Mouse (Mus musculus): Measurements from ENCODE around the gene Zc2hc1b. TPM values are rescaled to one million over a fixed set of nuclear protein-coding genes. Genes with fewer than 3 reads are reported as not detected.

Gene Zc2hc1b
- polyA plus RNA-seq (2015; fragmentation: Nextera tagmentation; extraction: Ambion mirVana), result not detected in 2 replicates

GRCm38 (mm10) chr10:13177973-13178624, at the start of gene Zc2hc1b:
Gene Zc2hc1b, minus strand, starts transcription at chr10:13178023.
- Histone ChIP-seq H3K4me2 (ENCODE audit: low read length) (no peak within 1 kb of the TSS), H3K9me3 (replicated peaks; ENCODE audit: control insufficient read depth, low read length, poor library complexity, severe bottlenecking) (no peaks in the 10 kb centered on the region), H3K4me1 (ENCODE audit: control insufficient read depth, insufficient read depth, low read length) (no peaks in the 10 kb centered on the region), H3K27me3 (ENCODE audit: control insufficient read depth, insufficient read depth, low read depth, low read length) (no peaks in the 10 kb centered on the region), H3K4me3 (ENCODE audit: low read depth, low read length) (no peak within 1 kb of the TSS), H3K9ac (ENCODE audit: low read depth, low read length) (no peak within 1 kb of the TSS), H3K36me3 (ENCODE audit: control insufficient read depth, insufficient read depth, low read length) (peaks cover 47% of the 10 kb centered on the region), H3K27ac (ENCODE audit: low read length) (no peak within 1 kb of the TSS)
- 58% methylated on average over 7 of the region's 7 CpGs for WGBS
- no peak for ATAC-seq

- Histone ChIP-seq H3K9me3 (replicated peaks; ENCODE audit: control insufficient read depth, low read length, poor library complexity, severe bottlenecking) (no peaks in the 10 kb centered on the region), H3K4me3 (ENCODE audit: low read depth, low read length) (no peak overlapping the region), H3K4me1 (ENCODE audit: control insufficient read depth, insufficient read depth, low read length) (no peaks in the 10 kb centered on the region), H3K4me2 (ENCODE audit: low read length) (no peak overlapping the region), H3K36me3 (ENCODE audit: control insufficient read depth, insufficient read depth, low read length) (no peaks in the 10 kb centered on the region), H3K27ac (ENCODE audit: low read length) (no peak overlapping the region), H3K9ac (ENCODE audit: low read depth, low read length) (no peak overlapping the region), H3K27me3 (ENCODE audit: control insufficient read depth, insufficient read depth, low read depth, low read length) (no peaks in the 10 kb centered on the region)
- 85% methylated on average over 7 of the region's 7 CpGs for WGBS
- no peak for ATAC-seq
Observed at GRCm38 (mm10) chr10:13225377-13226063, 47.7 kb upstream of the Zc2hc1b start.

GRCm38 (mm10) chr10:13222135-13222534, 44.3 kb upstream of the Zc2hc1b start:
- WGBS, result 93% methylated on average over 3 of the region's 3 CpGs
- no peak for ATAC-seq

GRCm38 (mm10) chr10:13220061-13220460, 42.2 kb upstream of the Zc2hc1b start:
- WGBS, result 71% methylated on average over 1 of the region's 1 CpGs
- ATAC-seq, result no peak
- no peak overlapping the region for H3K4me3 ChIP-seq (ENCODE audit: low read depth, low read length)

More at GRCm38 (mm10) chr10:13222135-13222534, 44.3 kb upstream of the Zc2hc1b start:
- Histone ChIP-seq H3K9me3 (replicated peaks; ENCODE audit: control insufficient read depth, low read length, poor library complexity, severe bottlenecking) (no peaks in the 10 kb centered on the region), H3K4me3 (ENCODE audit: low read depth, low read length) (no peak overlapping the region), H3K4me1 (ENCODE audit: control insufficient read depth, insufficient read depth, low read length) (no peaks in the 10 kb centered on the region), H3K4me2 (ENCODE audit: low read length) (no peak overlapping the region), H3K9ac (ENCODE audit: low read depth, low read length) (no peak overlapping the region), H3K27ac (ENCODE audit: low read length) (no peak overlapping the region), H3K27me3 (ENCODE audit: control insufficient read depth, insufficient read depth, low read depth, low read length) (no peaks in the 10 kb centered on the region), H3K36me3 (ENCODE audit: control insufficient read depth, insufficient read depth, low read length) (no peaks in the 10 kb centered on the region)

GRCm38 (mm10) chr10:13213956-13214355, 36.1 kb upstream of the Zc2hc1b start:
- no peak for ATAC-seq
- no peaks in the 10 kb centered on the region for H3K36me3 ChIP-seq (ENCODE audit: control insufficient read depth, insufficient read depth, low read length)
- H3K27me3 ChIP-seq (ENCODE audit: control insufficient read depth, insufficient read depth, low read depth, low read length), result no peaks in the 10 kb centered on the region
- no peak overlapping the region for H3K9ac ChIP-seq (ENCODE audit: low read depth, low read length)
- H3K9me3 ChIP-seq (replicated peaks; ENCODE audit: control insufficient read depth, low read length, poor library complexity, severe bottlenecking), result no peaks in the 10 kb centered on the region
- no peaks in the 10 kb centered on the region for H3K4me1 ChIP-seq (ENCODE audit: control insufficient read depth, insufficient read depth, low read length)
- H3K4me2 ChIP-seq (ENCODE audit: low read length), result no peak overlapping the region
- WGBS, result 86% methylated on average over 12 of the region's 12 CpGs
- no peak overlapping the region for H3K27ac ChIP-seq (ENCODE audit: low read length)
- no peak overlapping the region for H3K4me3 ChIP-seq (ENCODE audit: low read depth, low read length)

More at GRCm38 (mm10) chr10:13220061-13220460, 42.2 kb upstream of the Zc2hc1b start:
- Histone ChIP-seq H3K36me3 (ENCODE audit: control insufficient read depth, insufficient read depth, low read length) (no peaks in the 10 kb centered on the region), H3K4me2 (ENCODE audit: low read length) (no peak overlapping the region), H3K9me3 (replicated peaks; ENCODE audit: control insufficient read depth, low read length, poor library complexity, severe bottlenecking) (no peaks in the 10 kb centered on the region), H3K9ac (ENCODE audit: low read depth, low read length) (no peak overlapping the region), H3K27me3 (ENCODE audit: control insufficient read depth, insufficient read depth, low read depth, low read length) (no peaks in the 10 kb centered on the region), H3K27ac (ENCODE audit: low read length) (no peak overlapping the region), H3K4me1 (ENCODE audit: control insufficient read depth, insufficient read depth, low read length) (no peaks in the 10 kb centered on the region)

- Histone ChIP-seq H3K27me3 (ENCODE audit: control insufficient read depth, insufficient read depth, low read depth, low read length) (no peaks in the 10 kb centered on the region), H3K27ac (ENCODE audit: low read length) (no peak overlapping the region), H3K4me2 (ENCODE audit: low read length) (no peak overlapping the region), H3K9me3 (replicated peaks; ENCODE audit: control insufficient read depth, low read length, poor library complexity, severe bottlenecking) (no peaks in the 10 kb centered on the region), H3K9ac (ENCODE audit: low read depth, low read length) (no peak overlapping the region), H3K4me3 (ENCODE audit: low read depth, low read length) (no peak overlapping the region), H3K4me1 (ENCODE audit: control insufficient read depth, insufficient read depth, low read length) (no peaks in the 10 kb centered on the region), H3K36me3 (ENCODE audit: control insufficient read depth, insufficient read depth, low read length) (no peaks in the 10 kb centered on the region)
- 89% methylated on average over 6 of the region's 6 CpGs for WGBS
- ATAC-seq, result no peak
Observed at GRCm38 (mm10) chr10:13212829-13213228, 35.0 kb upstream of the Zc2hc1b start.

GRCm38 (mm10) chr10:13212326-13212725, 34.5 kb upstream of the Zc2hc1b start:
- Histone ChIP-seq H3K27ac (ENCODE audit: low read length) (no peak overlapping the region), H3K36me3 (ENCODE audit: control insufficient read depth, insufficient read depth, low read length) (no peaks in the 10 kb centered on the region), H3K4me3 (ENCODE audit: low read depth, low read length) (no peak overlapping the region), H3K4me2 (ENCODE audit: low read length) (no peak overlapping the region), H3K27me3 (ENCODE audit: control insufficient read depth, insufficient read depth, low read depth, low read length) (no peaks in the 10 kb centered on the region), H3K9ac (ENCODE audit: low read depth, low read length) (no peak overlapping the region), H3K9me3 (replicated peaks; ENCODE audit: control insufficient read depth, low read length, poor library complexity, severe bottlenecking) (no peaks in the 10 kb centered on the region), H3K4me1 (ENCODE audit: control insufficient read depth, insufficient read depth, low read length) (no peaks in the 10 kb centered on the region)
- ATAC-seq, result no peak
- 66% methylated on average over 9 of the region's 9 CpGs for WGBS

GRCm38 (mm10) chr10:13209930-13210637, 32.3 kb upstream of the Zc2hc1b start:
- no peaks in the 10 kb centered on the region for H3K36me3 ChIP-seq (ENCODE audit: control insufficient read depth, insufficient read depth, low read length)
- no peak overlapping the region for H3K4me3 ChIP-seq (ENCODE audit: low read depth, low read length)
- no peak overlapping the region for H3K27ac ChIP-seq (ENCODE audit: low read length)
- ATAC-seq, result no peak
- H3K9ac ChIP-seq (ENCODE audit: low read depth, low read length), result no peak overlapping the region
- WGBS, result 70% methylated on average over 8 of the region's 8 CpGs
- no peaks in the 10 kb centered on the region for H3K27me3 ChIP-seq (ENCODE audit: control insufficient read depth, insufficient read depth, low read depth, low read length)
- H3K4me1 ChIP-seq (ENCODE audit: control insufficient read depth, insufficient read depth, low read length), result no peaks in the 10 kb centered on the region
- H3K9me3 ChIP-seq (replicated peaks; ENCODE audit: control insufficient read depth, low read length, poor library complexity, severe bottlenecking), result no peaks in the 10 kb centered on the region
- H3K4me2 ChIP-seq (ENCODE audit: low read length), result no peak overlapping the region

GRCm38 (mm10) chr10:13209506-13209905, 31.7 kb upstream of the Zc2hc1b start:
- no peaks in the 10 kb centered on the region for H3K4me1 ChIP-seq (ENCODE audit: control insufficient read depth, insufficient read depth, low read length)
- no peak overlapping the region for H3K9ac ChIP-seq (ENCODE audit: low read depth, low read length)
- H3K27me3 ChIP-seq (ENCODE audit: control insufficient read depth, insufficient read depth, low read depth, low read length), result no peaks in the 10 kb centered on the region
- H3K4me3 ChIP-seq (ENCODE audit: low read depth, low read length), result no peak overlapping the region
- no peak for ATAC-seq
- 50% methylated on average over 3 of the region's 3 CpGs for WGBS
- no peak overlapping the region for H3K4me2 ChIP-seq (ENCODE audit: low read length)
- no peaks in the 10 kb centered on the region for H3K9me3 ChIP-seq (replicated peaks; ENCODE audit: control insufficient read depth, low read length, poor library complexity, severe bottlenecking)
- H3K36me3 ChIP-seq (ENCODE audit: control insufficient read depth, insufficient read depth, low read length), result no peaks in the 10 kb centered on the region
- no peak overlapping the region for H3K27ac ChIP-seq (ENCODE audit: low read length)

Data from midbrain, embryonic 16.5 days (tissue).